Mouse (Mus musculus) G1E (cell line): ENCODE data around the gene Ttc25.

Experiments used
- CTCF ChIP-seq: IDR thresholded peaks from 2 replicates; pipeline ENCODE4 v1.5.1; 2012; ENCODE audit warnings: low read depth, low read length, inconsistent platforms, mixed read lengths
- GATA1 ChIP-seq: IDR thresholded peaks from 2 replicates; pipeline ENCODE4 v1.6.1; 2012; ENCODE audit warnings: borderline replicate concordance, low read length, inconsistent platforms, mixed read lengths
- TAL1 ChIP-seq: conservative IDR thresholded peaks from 2 replicates; pipeline ENCODE4 v1.6.1; 2012; ENCODE audit warnings: low read depth, low read length, inconsistent platforms, mixed read lengths

GRCm38 (mm10) chr11:100609355-100609996, 64.1 kb downstream of the Ttc25 start:
- no peak for TF ChIP-seq TAL1
- no peak for TF ChIP-seq CTCF
- TF ChIP-seq GATA1, result no peak
